Mouse (Mus musculus) cerebellum, postnatal 10 days (tissue): Measurements from ENCODE around the gene Prkce.
A peak's percentile ranks its signal among the peaks of the same experiment; 100 is the strongest.

Experiments
- DNase-seq, 2 experiments: peaks; one replicate each; pipeline ENCODE4 v3.0.0; 2021; ENCODE audit warnings: mixed read lengths in 2 of 2

Gene Prkce

GRCm38 (mm10) chr17:86420646-86421338, 253.2 kb downstream of the Prkce start:
- peak; percentile 49 to 54 for DNase-seq

DNA sequence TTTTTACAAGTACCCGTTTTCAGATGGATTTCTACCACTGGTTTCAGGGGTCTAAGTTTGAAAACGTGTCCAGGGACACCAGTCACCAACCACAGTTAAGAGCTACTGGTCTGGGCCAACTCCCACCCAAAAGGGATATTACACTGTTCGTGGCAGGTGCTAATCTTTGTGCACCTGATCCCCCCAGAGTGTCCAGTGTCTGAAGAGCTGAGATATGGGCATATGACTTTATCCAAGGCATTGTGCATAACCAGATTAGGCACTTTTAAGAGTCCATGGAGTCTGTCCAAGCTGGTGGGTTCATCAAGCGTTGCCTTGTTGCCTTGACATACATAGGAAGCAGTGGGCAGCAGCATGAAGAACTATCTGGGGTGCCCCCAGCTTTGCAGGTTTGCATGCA, 254.4 kb downstream of the Prkce start:
- no peak for DNase-seq

GRCm38 (mm10) chr17:86429877-86430276, 262.3 kb downstream of the Prkce start:
- peak; percentile 52 to 58 for DNase-seq

DNA sequence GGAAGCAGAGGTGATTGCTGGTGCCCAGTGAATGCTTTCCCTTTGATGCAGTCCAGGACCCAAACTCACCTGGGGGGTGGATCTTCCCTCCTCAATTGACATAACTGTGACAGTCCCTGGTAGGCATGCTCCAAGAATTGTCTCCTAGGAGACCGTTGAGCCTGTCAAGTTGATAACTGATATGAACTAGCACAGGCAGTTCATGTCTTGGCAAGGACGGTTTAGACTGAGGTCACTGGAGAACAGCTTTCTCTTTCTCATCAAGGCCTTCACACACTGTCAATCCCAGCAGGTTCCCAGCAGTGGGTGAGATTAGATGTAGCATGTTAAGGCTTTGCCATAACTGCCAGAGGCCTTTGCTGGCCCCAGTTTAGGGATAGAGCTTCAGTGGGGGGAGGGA, 265.5 kb downstream of the Prkce start:
- DNase-seq, result peak; percentile 49 to 59

DNA sequence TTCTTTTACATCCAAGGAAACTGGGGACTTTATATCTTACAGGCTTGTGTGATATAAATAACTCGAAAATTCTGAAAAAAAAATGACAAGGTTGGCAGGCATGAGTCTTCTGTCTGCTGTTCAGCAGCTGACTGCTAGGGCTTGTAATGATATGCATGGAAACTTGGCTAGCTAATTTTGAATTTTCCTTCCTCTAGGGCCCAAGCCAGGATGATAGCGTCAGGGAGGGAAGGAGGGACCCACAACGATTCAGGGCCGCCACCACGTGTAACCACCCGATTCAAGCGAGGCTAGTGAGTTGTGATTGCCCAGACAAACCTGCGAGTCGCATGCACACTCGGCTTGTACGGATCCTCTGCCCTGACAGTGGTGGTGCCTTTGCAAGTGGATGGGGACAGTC, 266.2 kb downstream of the Prkce start:
- no peak for DNase-seq

- no peak for DNase-seq
Measured at GRCm38 (mm10) chr17:86434781-86435180, 267.2 kb downstream of the Prkce start.

GRCm38 (mm10) chr17:86435570-86435969, 268.0 kb downstream of the Prkce start:
- DNase-seq, result no peak

DNA sequence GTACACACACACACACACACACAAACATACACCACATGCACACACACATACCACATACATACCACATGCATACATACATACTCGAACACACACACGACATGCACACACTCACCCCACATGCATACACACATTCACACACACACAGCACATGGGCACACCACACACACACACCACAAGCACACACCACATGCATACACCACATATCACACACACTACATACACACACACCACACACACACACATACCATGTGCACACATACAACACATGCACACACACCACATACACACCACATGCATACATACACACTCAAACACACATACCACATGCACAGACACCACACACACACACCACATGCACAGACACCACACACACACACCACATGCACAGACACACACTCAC, 268.4 kb downstream of the Prkce start:
- no peak for DNase-seq

- DNase-seq, result no peak
Measured at GRCm38 (mm10) chr17:86436583-86437370, 269.2 kb downstream of the Prkce start.

- peak in 1 of 2 experiments; percentile 38 for DNase-seq
Measured at GRCm38 (mm10) chr17:86437516-86438277, 270.1 kb downstream of the Prkce start.

GRCm38 (mm10) chr17:86438278-86438661, 270.7 kb downstream of the Prkce start:
- DNase-seq, result no peak

- no peak for DNase-seq
Measured at GRCm38 (mm10) chr17:86438763-86439162, 271.2 kb downstream of the Prkce start.

GRCm38 (mm10) chr17:86441098-86441497, 273.5 kb downstream of the Prkce start:
- DNase-seq, result no peak

GRCm38 (mm10) chr17:86443886-86444285, 276.3 kb downstream of the Prkce start:
- no peak for DNase-seq

- peak; percentile 94 to 96 for DNase-seq
Measured at GRCm38 (mm10) chr17:86444578-86445419, 277.2 kb downstream of the Prkce start.

GRCm38 (mm10) chr17:86445420-86445720, 277.8 kb downstream of the Prkce start:
- DNase-seq, result no peak

DNA sequence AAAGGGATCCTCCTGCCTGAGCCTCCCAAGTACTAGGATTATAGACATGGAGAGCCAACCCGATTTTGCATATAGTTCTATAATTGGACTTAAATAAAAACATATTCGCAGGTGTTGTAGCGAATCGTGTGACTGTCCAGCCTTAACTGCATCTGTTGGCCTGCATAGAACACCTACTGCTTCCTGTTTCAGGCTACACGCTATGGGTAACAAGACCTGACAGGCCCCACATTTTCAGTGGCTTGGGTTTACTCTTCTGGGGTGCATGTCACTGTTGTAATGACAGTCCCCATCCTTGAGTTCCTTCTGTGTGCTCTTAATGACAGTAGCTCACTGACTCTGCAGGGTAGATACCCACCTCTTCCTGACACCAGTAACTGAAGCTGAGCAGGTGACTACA, 278.3 kb downstream of the Prkce start:
- DNase-seq, result no peak

- DNase-seq, result no peak
Measured at GRCm38 (mm10) chr17:86447101-86447598, 279.6 kb downstream of the Prkce start.

GRCm38 (mm10) chr17:86452934-86453333, 285.3 kb downstream of the Prkce start:
- no peak for DNase-seq

GRCm38 (mm10) chr17:86453673-86454350, 286.2 kb downstream of the Prkce start:
- no peak for DNase-seq

GRCm38 (mm10) chr17:86454351-86454706, 286.7 kb downstream of the Prkce start:
- no peak for DNase-seq

DNA sequence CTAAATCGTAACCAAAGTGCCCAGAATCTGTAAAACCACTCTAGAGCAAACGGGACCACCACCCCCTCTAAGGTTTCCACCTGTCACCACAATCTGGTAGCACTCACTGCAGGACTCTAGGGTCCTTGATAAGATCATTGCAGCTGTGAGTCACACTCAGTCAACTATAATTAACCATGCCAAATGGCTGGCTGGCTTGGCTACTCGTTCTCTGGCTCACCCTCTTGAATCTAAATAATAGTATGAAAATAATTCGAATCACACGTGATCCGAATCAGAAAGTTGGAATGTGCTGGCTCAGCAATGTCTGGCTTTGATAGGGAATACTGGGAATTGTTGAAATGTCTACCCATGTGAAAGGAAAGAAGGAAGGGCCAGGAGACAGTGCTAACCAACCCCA, 288.9 kb downstream of the Prkce start:
- DNase-seq, result peak; percentile 40 to 55
